Mouse (Mus musculus): ENCODE results near the gene Sdsl.

Gene Sdsl

DNA sequence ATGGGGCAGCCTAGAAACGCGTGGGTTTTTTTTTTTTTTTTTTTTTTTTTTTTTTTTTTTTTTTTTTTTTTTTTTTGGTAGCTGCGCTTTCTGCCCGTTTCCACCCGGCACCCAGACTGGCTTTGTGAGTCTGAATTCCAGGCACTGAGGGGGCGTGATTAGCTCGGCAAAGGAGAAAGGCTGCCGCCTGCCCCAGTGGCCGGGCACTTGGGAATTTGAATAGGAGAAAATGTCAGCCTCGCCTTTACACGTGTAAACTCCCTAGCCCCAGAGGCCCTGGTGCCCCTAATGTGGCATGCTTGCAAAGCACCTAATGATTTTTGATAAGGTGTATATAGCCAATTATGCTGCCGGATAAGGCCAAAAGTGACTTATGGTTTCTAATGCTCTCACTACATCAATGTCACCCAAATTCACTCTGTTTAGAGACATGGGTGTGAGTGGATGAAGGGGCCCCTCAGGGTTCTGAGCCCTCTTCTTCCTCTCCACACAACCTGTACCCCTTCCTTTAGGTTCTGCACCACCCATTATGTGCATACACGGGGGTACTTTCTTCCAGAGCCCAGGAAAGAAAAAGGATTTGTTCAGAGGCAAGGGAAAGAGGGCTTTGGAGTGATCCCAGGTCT lies 39.4 kb downstream of the Sdsl start:
- in situ Hi-C loops (cut with MboI; ENCODE audit: unreplicated experiment in 2 of 2) = loop anchor here (25.0 kb wide), 2 partner anchors 296 to 1646 kb away; no protein-coding TSS in a partner anchor

DNA sequence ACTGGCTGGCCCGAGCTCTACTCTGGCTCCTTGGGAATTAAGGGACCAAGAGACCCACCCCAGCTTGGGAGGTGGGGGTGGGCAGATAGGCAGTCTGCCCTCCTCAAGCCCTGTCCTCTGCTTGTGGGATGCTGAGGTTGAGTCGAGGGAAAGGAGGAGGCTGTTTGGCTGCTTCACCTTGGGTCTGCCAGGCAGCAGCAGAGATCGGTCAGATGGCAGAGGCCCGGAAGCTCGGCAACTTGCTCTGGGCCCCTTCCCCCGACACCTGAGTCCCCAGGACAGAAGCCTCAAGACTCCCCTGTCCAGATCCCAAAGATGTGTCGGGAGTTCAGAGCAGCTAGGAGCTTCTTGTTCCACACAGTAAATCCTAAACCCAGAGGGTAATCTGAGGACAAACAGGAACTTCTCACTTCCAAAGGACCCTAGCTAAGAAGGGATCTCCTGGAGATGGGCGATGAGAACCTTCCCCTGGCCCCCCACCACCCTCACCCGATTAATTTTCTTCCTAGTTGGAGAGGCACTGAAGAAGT lies 40.1 kb downstream of the Sdsl start:
- in situ Hi-C loops (cut with MboI; ENCODE audit: unreplicated experiment in 2 of 2) = loop anchor here (25.0 kb wide), 2 partner anchors 295 to 1645 kb away; no protein-coding TSS in a partner anchor

DNA sequence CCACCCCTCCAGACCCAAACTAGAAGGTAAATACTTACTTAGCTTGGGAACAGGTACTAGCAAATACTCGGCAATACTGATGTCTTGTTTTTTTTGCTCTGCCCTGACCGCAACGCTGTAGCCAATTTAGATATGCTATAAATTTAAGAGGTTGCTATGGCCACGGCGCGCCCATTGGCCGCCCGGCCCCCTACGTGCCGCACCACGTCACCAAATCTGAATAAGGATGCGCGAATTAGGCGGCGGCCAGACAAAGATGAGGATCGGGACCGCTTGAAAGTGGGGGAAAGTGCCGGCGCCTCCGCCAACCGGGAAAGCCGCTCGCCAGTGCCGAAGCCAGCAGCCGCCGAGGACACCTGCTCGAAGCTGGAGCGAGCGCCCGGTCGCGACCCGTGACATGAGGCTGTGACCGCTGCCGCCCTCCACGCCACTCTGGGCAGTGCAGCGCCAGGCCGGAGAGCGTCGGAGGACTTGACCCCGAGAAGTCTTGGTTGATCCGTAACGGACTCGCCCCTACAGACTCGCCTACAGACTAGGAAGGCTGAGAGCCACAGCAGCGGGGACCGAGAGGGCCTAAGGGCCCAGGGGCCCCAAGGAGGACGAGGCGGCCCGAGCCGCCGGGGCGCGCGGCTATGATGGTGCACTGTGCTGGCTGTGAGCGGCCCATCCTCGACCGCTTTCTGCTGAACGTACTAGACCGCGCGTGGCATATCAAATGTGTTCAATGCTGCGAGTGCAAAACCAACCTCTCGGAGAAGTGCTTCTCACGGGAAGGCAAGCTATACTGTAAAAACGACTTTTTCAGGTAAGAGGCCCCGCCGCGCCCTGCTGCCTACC lies 40.7 kb downstream of the Sdsl start, which contains the start of gene Lhx5:
TSS of gene Lhx5 (plus strand) at position 51 of the 837 bp plus-strand sequence.
- in situ Hi-C loops (cut with MboI; ENCODE audit: unreplicated experiment in 2 of 2) = loop anchor here (25.0 kb wide), 2 partner anchors 295 to 1645 kb away; no protein-coding TSS in a partner anchor

DNA sequence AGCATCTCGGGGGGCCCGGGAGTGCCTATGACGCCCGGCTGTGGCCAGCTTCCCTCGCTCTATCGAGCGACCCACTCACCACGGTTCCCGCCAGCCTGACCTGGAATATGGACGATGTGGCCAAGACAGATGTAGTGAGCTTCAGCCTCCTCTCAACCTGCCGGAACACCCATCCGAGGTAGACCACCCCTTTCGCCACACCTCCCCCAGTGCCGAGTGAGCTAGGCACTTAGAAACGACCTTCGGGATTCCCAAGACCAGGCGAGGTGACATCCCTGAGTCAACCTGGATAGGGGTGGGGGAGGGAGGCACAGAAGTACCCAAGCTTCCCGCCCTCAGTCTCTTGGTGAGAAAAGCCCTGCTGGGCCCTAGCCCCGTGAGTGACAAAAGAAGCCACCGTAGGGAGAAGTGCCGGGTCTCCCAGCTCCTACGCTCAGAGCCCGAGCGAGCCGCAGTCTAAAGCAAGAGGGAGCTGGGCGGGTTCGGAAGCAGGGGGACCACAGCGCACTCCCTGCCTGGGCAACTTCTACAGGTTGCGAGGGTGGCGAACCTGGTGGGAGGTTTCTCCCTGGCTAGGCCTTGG lies 41.5 kb downstream of the Sdsl start:
- in situ Hi-C loops (cut with MboI; ENCODE audit: unreplicated experiment in 2 of 2) = loop anchor here (25.0 kb wide), 2 partner anchors 294 to 1644 kb away; no protein-coding TSS in a partner anchor

DNA sequence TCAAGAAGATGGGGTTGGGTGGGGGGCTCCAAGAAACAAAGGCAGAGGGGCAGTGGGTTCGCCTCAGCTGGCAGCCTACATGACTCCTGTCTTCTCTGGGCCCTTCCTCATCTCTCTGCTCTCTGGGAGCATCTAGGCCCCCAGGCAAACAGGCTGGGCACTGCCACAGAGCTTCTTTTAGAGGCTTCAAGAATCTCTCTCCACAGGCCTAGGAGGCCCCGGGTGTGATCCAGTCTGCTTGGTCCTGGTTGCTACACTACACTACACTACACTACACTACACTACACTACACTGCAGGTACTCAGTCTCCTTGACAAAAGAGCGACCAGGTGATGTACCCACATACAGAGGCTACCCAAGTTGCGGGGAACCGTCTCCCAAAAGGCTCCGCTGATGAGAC lies 42.9 kb downstream of the Sdsl start:
- in situ Hi-C loops (cut with MboI; ENCODE audit: unreplicated experiment in 2 of 2) = loop anchor here (25.0 kb wide), 2 partner anchors 292 to 1642 kb away; no protein-coding TSS in a partner anchor

DNA sequence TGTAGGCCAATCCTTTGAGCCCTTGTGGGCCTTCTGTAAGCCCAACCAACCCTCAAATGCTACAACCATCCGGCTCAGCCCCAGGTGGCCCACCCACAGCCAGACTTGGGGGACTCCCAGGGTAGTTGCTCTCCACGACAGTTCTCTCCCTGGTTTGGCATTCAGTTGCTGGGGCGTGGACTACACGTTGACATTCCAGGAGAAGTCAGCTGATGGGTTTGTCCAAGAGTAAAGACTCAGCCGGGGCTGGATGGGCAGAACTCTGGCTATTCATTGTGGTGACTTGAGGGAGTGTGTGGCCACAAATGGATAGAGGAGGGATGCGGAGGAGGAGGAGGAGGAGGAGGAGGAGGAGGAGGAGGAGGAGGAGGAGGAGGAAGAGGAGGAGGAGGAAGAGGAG lies 43.6 kb downstream of the Sdsl start:
- in situ Hi-C loops (cut with MboI; ENCODE audit: unreplicated experiment in 2 of 2) = loop anchor here (25.0 kb wide), 2 partner anchors 292 to 1642 kb away; no protein-coding TSS in a partner anchor

DNA sequence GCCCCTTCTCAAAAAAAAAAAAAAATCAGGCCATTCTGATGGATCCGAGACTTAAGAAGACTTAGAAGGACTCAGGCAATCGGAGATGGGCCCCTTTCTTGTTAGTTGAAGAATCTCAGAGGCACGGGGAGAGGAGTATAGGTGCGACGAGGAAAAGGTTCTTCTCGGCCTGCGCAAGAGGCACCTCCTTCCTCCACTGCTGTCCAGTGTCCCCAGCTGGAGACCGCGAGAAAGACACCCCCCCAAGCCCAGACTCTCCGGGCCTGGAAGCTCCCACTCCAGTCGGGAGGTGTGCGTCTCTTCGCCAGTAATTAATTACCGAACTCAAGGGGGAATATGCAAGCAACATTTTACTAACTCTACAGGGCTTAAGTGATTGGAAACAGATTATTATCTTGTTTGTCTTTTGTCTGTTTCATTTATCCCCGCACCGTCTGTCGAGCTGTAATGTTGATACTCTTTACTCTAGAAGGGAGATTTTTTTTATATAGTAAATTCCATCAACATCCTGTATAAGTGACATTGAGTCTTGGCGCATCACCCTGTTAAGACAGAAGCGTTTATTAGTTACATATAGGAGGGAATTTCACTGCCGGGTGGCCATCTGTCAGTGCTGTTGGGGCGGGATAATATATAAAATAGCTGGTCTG lies 44.3 kb downstream of the Sdsl start:
- in situ Hi-C loops (cut with MboI; ENCODE audit: unreplicated experiment in 2 of 2) = loop anchor here (25.0 kb wide), 2 partner anchors 291 to 1641 kb away; no protein-coding TSS in a partner anchor

DNA sequence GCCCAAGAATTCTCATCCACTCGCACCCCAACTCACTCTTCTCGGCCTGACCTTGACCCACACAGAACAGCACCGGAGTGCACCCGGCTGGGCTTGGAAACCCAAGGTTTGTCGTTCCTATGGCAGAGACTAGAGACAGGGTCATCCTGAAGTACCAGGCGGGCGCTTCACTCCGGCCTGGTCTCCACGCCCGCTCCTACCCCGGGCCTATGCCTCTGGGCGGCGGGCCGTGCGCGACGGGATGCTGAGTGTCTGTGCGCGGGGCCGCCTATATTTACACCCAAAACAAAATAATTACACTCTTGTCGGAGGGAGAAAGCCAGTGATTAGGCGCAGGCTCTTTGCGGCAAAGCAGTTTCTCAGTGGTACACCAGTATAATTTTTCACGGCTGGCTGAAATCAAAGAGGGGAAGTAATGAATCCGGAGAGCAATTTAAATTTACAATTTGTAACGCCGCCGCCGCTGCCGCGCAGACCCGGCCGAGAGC lies 45.1 kb downstream of the Sdsl start:
- in situ Hi-C loops (cut with MboI; ENCODE audit: unreplicated experiment in 2 of 2) = loop anchor here (25.0 kb wide), 2 partner anchors 290 to 1640 kb away; no protein-coding TSS in a partner anchor

DNA sequence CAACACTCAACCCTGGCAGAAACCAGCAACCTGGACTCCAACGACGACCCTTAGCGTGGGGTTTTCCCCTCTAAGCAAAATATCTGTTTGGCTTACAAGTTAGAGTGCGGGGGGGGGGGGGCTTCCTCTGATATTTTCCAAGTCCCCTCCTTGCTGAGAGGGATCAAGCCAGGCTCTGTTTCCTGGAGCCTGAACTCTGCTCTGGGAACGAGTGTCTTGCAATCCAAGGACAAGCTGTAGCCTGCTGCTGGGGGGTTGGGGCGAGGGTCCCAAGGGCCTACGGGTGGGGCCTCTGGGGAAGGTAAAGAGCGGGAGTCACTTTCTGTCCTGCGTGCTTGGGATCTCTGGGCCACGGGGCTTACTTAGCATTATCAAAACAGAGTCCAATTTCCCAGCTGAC lies 46.0 kb downstream of the Sdsl start:
- in situ Hi-C loops (cut with MboI; ENCODE audit: unreplicated experiment in 2 of 2) = loop anchor here (25.0 kb wide), 2 partner anchors 289 to 1639 kb away; no protein-coding TSS in a partner anchor

DNA sequence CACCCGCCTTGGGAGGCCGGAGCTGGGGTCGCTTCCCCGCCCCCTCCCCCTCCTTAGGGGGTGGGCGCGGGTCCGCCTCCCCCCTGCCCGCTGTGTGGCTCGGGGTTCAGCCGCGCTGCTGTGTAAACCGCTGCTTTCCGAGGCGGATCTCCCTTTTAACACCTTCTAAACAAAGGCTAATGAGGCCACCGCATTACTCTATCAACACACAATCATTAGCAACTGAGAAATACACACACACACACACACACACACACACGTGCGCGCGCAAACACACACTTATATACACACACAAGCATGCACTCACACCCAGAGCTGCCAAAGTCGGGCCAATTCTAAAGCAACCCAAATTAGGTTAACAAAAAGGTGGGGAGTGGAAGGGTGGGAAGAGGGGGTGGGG lies 46.9 kb downstream of the Sdsl start:
- in situ Hi-C loops (cut with MboI; ENCODE audit: unreplicated experiment in 2 of 2) = loop anchor here (25.0 kb wide), 2 partner anchors 288 to 1638 kb away; no protein-coding TSS in a partner anchor

DNA sequence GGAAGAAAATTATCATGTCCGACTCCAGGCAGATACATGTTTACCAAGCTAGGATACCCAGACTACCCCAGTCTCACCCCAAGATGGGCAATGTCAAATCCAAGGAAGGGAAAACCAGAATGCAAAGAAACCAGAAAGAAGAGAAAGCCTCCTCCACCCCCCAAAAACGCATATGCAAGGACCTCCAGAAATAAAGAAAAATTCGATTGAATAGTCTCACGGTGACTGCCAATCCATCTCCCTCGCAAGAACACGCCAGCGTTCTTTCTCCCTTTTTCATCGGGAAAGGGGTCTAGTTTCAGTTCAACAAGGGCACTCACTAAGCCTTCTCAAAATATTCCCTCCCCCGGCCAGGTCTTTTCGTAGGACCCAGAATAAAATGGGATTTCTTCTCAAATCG lies 48.0 kb downstream of the Sdsl start:
- in situ Hi-C loops (cut with MboI; ENCODE audit: unreplicated experiment in 2 of 2) = loop anchor here (25.0 kb wide), 2 partner anchors 287 to 1637 kb away; no protein-coding TSS in a partner anchor

DNA sequence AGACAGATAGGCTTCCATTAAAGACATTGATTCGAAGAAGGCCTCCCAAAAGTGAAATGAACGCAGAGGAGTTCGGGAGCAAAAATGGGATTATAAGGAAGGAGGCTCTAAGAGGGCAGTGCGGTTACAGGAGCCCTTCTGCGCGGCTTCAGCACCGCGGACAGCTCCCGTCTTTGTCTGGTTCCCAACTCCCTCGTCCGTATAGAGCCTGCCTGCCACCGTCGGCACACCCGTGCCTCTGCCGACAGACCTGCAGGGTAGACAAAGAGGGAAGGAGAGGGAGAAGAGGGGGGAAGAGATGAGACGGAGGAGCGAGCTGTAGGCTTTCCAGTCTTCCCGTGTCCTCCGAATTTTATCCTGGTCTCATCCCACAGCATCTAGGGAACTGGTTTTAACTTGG lies 48.6 kb downstream of the Sdsl start:
- in situ Hi-C loops (cut with MboI; ENCODE audit: unreplicated experiment in 2 of 2) = no loop called here

DNA sequence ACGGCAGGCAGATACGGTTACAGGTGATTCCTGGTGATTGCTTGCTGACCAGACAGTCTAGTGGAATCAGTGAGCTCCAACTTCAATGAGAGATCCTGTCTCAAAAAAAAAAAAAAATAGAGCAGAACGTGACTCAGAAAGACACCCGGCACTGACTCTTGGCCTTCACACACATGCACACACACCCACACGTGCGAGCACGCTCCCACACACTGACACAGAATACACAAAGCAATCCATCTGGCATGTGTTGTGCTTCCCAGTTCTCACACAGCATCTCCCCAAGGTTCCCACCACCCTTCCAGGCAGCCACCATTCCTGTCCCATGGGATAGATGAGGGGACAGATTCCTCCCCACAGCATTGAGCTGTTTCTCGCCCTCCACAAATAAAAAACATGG lies 52.5 kb downstream of the Sdsl start:
- in situ Hi-C loops (cut with MboI; ENCODE audit: unreplicated experiment in 2 of 2) = no loop called here

DNA sequence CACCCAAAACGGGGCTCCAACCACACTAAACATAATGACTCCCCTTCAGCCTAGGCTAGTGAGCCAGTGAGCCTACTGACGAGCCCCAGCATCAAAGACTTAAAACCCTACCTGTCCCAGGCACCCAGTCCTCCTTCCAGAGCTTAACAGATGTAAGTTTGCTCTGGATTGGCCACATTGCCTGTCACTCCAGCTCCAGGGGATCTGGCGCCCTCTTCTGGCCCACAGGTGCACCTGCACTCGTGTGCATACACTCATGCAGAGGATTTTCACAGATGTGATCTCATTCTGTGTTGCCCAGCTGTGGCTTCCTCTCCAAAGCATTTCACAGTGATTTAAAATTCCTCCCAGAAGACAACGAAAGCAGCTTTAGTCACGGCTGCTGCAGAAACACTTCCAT lies 59.2 kb downstream of the Sdsl start:
- in situ Hi-C loops (cut with MboI; ENCODE audit: unreplicated experiment in 2 of 2) = no loop called here

DNA sequence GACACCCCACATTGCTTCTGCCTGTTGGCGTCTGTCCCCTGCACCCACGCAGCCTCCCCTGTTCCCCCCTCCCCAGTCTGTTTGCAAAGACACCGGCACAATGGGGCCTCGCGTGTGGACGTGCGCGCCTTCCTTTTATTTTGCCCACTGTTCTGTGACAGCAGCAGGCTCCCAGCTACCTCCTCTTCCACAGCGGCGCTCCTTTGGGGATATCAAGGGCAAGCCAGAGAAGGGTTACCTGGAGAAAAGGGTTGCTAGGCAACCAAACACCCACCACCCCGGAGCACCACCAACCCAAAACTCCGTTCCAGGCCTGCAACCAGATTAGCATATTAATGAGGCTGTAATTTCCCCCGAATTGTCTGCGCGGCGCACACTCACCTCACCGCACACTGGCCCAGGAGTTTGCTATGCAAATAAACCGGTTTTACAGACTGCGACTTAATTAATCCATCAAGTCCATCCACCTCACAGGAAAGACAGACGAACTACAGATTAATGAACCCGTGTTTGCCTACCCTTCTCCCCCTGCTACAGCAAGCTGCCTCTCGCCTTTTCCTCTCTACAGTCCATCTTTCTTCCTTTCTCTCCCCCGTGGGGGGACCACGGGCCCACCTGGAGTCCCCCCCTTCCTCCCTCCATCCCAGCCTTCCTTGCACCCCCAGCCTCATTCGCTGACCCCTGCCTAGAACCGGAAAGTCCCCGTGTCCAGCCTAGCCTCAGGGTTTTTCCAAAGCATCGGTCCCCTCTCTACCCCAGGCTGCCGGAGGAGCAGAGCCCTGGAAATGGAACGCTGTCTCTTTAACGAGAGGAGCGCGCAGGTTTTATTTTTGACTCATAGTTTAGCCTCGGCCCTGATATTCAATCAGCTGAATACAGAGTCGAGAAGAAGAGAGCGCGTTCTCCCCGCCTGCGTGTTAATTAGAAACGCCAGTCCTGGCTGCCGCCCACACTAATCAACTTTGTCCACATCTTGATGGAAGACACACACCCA lies 62.9 kb downstream of the Sdsl start:
- in situ Hi-C loops (cut with MboI; ENCODE audit: unreplicated experiment in 2 of 2) = no loop called here

DNA sequence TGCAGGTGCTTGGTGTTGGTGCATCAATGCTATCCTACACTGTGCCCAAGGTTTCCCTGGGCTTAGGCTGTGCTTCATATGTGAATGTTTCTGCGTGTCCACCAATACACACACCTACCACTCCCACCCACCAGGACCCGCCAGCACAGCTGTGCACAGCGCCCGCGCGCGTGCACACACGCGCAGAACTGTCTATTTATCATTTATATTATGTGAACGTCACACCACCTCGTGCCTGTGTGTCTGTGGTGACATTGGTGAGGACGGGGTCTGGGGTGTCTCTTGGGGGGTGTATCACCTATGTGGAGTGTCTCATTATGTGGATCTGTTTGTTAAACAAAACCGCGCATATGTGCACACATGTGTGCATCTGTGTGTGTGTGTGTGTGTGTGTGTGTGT lies 63.7 kb downstream of the Sdsl start:
- in situ Hi-C loops (cut with MboI; ENCODE audit: unreplicated experiment in 2 of 2) = no loop called here

Measured in v-Abl transformed pro-B cells (cell line).